Mouse (Mus musculus) neural tube, embryonic 14.5 days (tissue): ENCODE measurements around the gene Zfp428. TPM values are rescaled to one million over a fixed set of nuclear protein-coding genes. Genes with fewer than 3 reads are reported as not detected.
"Not testable (repeated sequence)": the region's sequence is repeated elsewhere in the genome, so short reads cannot be mapped to it uniquely, and the experiment has no call there.

Experiments used
- ATAC-seq: fragments of 200-750 bp; cut with Nextera tagmentation; 2 replicates; pipeline ENCODE4 v1.8.0; 2017; ENCODE audit warnings: low read depth, mild to moderate bottlenecking, moderate TSS enrichment, moderate library complexity
- H3K27ac ChIP-seq: fragments of 300-500 bp; sonication (generic); 2 replicates; pipeline ENCODE4 v1.5.1; 2014; ENCODE audit warnings: low read depth, mild to moderate bottlenecking, control low read depth, low read length, moderate library complexity, mixed read lengths
- H3K27me3 ChIP-seq: fragments of 300-500 bp; sonication (generic); 2 replicates; pipeline ENCODE4 v1.6.1; 2014; ENCODE audit warnings: low read length; ENCODE audit not compliant: control insufficient read depth, insufficient read depth
- H3K36me3 ChIP-seq: fragments of 300-500 bp; sonication (generic); 2 replicates; pipeline ENCODE4 v1.6.1; 2014; ENCODE audit warnings: low read length, mixed read lengths; ENCODE audit not compliant: control insufficient read depth, insufficient read depth
- H3K4me1 ChIP-seq: fragments of 300-500 bp; sonication (generic); 2 replicates; pipeline ENCODE4 v1.6.1; 2014; ENCODE audit warnings: low read length; ENCODE audit not compliant: control insufficient read depth, insufficient read depth
- H3K4me2 ChIP-seq: fragments of 300-500 bp; sonication (generic); 2 replicates; pipeline ENCODE4 v1.6.1; 2014; ENCODE audit warnings: mild to moderate bottlenecking, low read depth, low read length, control low read depth
- H3K4me3 ChIP-seq: fragments of 300-500 bp; sonication (generic); 2 replicates; pipeline ENCODE4 v1.5.1; 2014; ENCODE audit warnings: low read depth, low read length, control low read depth, mixed read lengths
- H3K9ac ChIP-seq: fragments of 300-500 bp; sonication (generic); replicated peaks from 2 replicates; pipeline ENCODE4 v1.6.1; 2014; ENCODE audit warnings: low read depth, mild to moderate bottlenecking, control low read depth, low read length, mixed read lengths
- H3K9me3 ChIP-seq: fragments of 300-500 bp; sonication (generic); 2 replicates; pipeline ENCODE4 v1.6.1; 2016; ENCODE audit warnings: low read length; ENCODE audit not compliant: control insufficient read depth
- WGBS: fragments of 180-500 bp; shearing (Covaris S2); extraction: QIAGEN DNeasy Blood & Tissue Kit; methylation state at CpG from one replicate; pipeline ENCODE4 v1.1.7; 2014; 5-methylcytosine and 5-hydroxymethylcytosine counted together
- polyA plus RNA-seq: library from polyadenylated mRNA; unstranded; fragments of >200 nt; fragmentation: Nextera tagmentation; extraction: Ambion mirVana; gene quantifications from 2 replicates; pipeline ENCODE4 v1.2.1, GENCODE M21; 2014

Gene Zfp428
- polyA plus RNA-seq, 1 experiment from 2014 or later, result 211 TPM

- no peak overlapping the region for H3K4me3 ChIP-seq
- no peak for ATAC-seq
- no peak overlapping the region for H3K27ac ChIP-seq
- H3K4me1 ChIP-seq, result peaks cover 27% of the 10 kb centered on the region
- H3K9me3 ChIP-seq, result no peaks in the 10 kb centered on the region
- H3K36me3 ChIP-seq, result no peaks in the 10 kb centered on the region
- 92% methylated on average over 2 of the region's 2 CpGs for WGBS
- H3K9ac ChIP-seq, result peak overlapping the region; percentile 16; the same call in 1 of the 2 replicates
- no peak overlapping the region for H3K4me2 ChIP-seq
- no peaks in the 10 kb centered on the region; the same call in 1 of the 2 replicates for H3K27me3 ChIP-seq
These were observed 27.1 kb upstream of the Zfp428 start for GRCm38 (mm10) chr7:24479685-24480084.

GRCm38 (mm10) chr7:24480121-24480941 is 26.5 kb upstream of the Zfp428 start:
- H3K4me3 ChIP-seq, result peak overlapping the region; percentile 68
- H3K9ac ChIP-seq, result peak overlapping the region; percentile 92; the same call in 1 of the 2 replicates

GRCm38 (mm10) chr7:24480986-24481473 is 25.8 kb upstream of the Zfp428 start:
- no peak overlapping the region; the same call in 1 of the 2 replicates for H3K27ac ChIP-seq
- peak overlapping the region; percentile 71 for H3K4me2 ChIP-seq
- H3K4me1 ChIP-seq, result peaks cover 37% of the 10 kb centered on the region
- no peaks in the 10 kb centered on the region for H3K9me3 ChIP-seq
- H3K9ac ChIP-seq, result peak overlapping the region; percentile 92
- peak; percentile 61 for ATAC-seq
- 10% methylated on average over 14 of the region's 14 CpGs for WGBS
- H3K36me3 ChIP-seq, result no peaks in the 10 kb centered on the region
- peak overlapping the region; percentile 68 for H3K4me3 ChIP-seq
- no peaks in the 10 kb centered on the region; the same call in 1 of the 2 replicates for H3K27me3 ChIP-seq

More at GRCm38 (mm10) chr7:24480121-24480941, 26.5 kb upstream of the Zfp428 start:
- H3K4me1 ChIP-seq, result peaks cover 30% of the 10 kb centered on the region
- peak overlapping the region; percentile 71 for H3K4me2 ChIP-seq
- WGBS, result 51% methylated on average over 18 of the region's 18 CpGs
- H3K36me3 ChIP-seq, result no peaks in the 10 kb centered on the region
- H3K27me3 ChIP-seq, result no peaks in the 10 kb centered on the region; the same call in 1 of the 2 replicates
- no peaks in the 10 kb centered on the region for H3K9me3 ChIP-seq
- no peak for ATAC-seq
- H3K27ac ChIP-seq, result no peak overlapping the region

- H3K27ac ChIP-seq, result peak within 1 kb of the TSS; percentile 88
- no peaks in the 10 kb centered on the region for H3K36me3 ChIP-seq
These were observed 25.2 kb upstream of the Zfp428 start, which contains the start of gene Cadm4 for GRCm38 (mm10) chr7:24481474-24482207. TSS of gene Cadm4 (plus strand) at chr7:24482023.

GRCm38 (mm10) chr7:24482208-24483020 is 24.4 kb upstream of the Zfp428 start:
- H3K4me1 ChIP-seq, result peaks cover 49% of the 10 kb centered on the region
- no peaks in the 10 kb centered on the region for H3K9me3 ChIP-seq
- peak overlapping the region; percentile 68 for H3K4me3 ChIP-seq
- peak overlapping the region; percentile 92 for H3K9ac ChIP-seq
- peak overlapping the region; percentile 71 for H3K4me2 ChIP-seq
- peak; percentile 4 for ATAC-seq
- H3K36me3 ChIP-seq, result no peaks in the 10 kb centered on the region
- no peaks in the 10 kb centered on the region; the same call in 1 of the 2 replicates for H3K27me3 ChIP-seq
- peak overlapping the region; percentile 88 for H3K27ac ChIP-seq
- under 1% methylated on average over 14 of the region's 38 CpGs for WGBS

More at GRCm38 (mm10) chr7:24481474-24482207, 25.2 kb upstream of the Zfp428 start, which contains the start of gene Cadm4:
- Histone ChIP-seq H3K4me1 (peaks cover 43% of the 10 kb centered on the region), H3K4me2 (peak within 1 kb of the TSS; percentile 71), H3K27me3 (no peaks in the 10 kb centered on the region; the same call in 1 of the 2 replicates), H3K9me3 (no peaks in the 10 kb centered on the region), H3K4me3 (peak within 1 kb of the TSS; percentile 68), H3K9ac (peak within 1 kb of the TSS; percentile 92)
- 1% methylated on average over 59 of the region's 83 CpGs for WGBS
- peak; percentile 84 for ATAC-seq

- 52% methylated on average over 6 of the region's 6 CpGs for WGBS
- not testable (repeated sequence) for H3K36me3 ChIP-seq, ATAC-seq, H3K9me3 ChIP-seq, H3K27me3 ChIP-seq, H3K27ac ChIP-seq
- Histone ChIP-seq H3K4me1 (peaks cover 55% of the 10 kb centered on the region), H3K9ac (peak overlapping the region; percentile 92), H3K4me3 (peak overlapping the region; percentile 68), H3K4me2 (peak overlapping the region; percentile 71)
These were observed 23.5 kb upstream of the Zfp428 start for GRCm38 (mm10) chr7:24483291-24483690.

GRCm38 (mm10) chr7:24485481-24485880 is 21.3 kb upstream of the Zfp428 start:
- Histone ChIP-seq H3K9ac (no peak overlapping the region), H3K4me3 (peak overlapping the region; percentile 19; the same call in 1 of the 2 replicates), H3K27me3 (no peaks in the 10 kb centered on the region; the same call in 1 of the 2 replicates), H3K4me1 (peaks cover 48% of the 10 kb centered on the region), H3K27ac (peak overlapping the region; percentile 46; the same call in 1 of the 2 replicates), H3K36me3 (no peaks in the 10 kb centered on the region), H3K9me3 (no peaks in the 10 kb centered on the region), H3K4me2 (peak overlapping the region; percentile 37)
- ATAC-seq, result no peak
- 72% methylated on average over 9 of the region's 9 CpGs for WGBS

GRCm38 (mm10) chr7:24486654-24487130 is 20.1 kb upstream of the Zfp428 start:
- ATAC-seq, result peak; percentile 33; the same call in 1 of the 2 replicates
- no peaks in the 10 kb centered on the region for H3K36me3 ChIP-seq
- peak overlapping the region; percentile 46 for H3K27ac ChIP-seq
- peaks cover 43% of the 10 kb centered on the region for H3K4me1 ChIP-seq
- 31% methylated on average over 9 of the region's 9 CpGs for WGBS
- no peaks in the 10 kb centered on the region; the same call in 1 of the 2 replicates for H3K27me3 ChIP-seq
- peak overlapping the region; percentile 21 for H3K9ac ChIP-seq
- H3K9me3 ChIP-seq, result no peaks in the 10 kb centered on the region
- H3K4me3 ChIP-seq, result peak overlapping the region; percentile 19
- peak overlapping the region; percentile 37 for H3K4me2 ChIP-seq
